Mouse (Mus musculus): ENCODE results near the gene 2310022A10Rik. TPM values are rescaled to one million over a fixed set of nuclear protein-coding genes. Genes with fewer than 3 reads are reported as not detected.

Gene 2310022A10Rik
- polyA plus RNA-seq, 1 experiment from 2014 or later: 30.9 TPM

DNA sequence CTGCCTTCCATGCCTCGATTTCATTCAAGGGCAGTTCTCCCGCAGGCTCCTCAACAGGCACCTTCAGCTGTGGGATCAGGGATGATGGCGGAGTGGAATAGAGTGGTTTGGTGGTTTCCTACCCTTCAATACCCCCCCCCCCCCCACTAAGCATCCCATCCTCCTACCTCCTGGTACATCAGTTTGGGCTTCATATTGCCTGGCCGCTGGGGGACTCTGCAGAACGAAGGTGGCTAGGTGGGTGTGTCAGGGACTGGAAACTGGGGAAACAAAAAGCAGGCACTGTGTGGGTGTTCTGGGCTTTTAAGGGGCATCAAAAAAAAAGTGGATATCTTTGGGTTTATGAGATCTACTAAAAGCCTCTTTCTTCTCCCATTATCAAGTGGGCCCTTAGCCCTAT is 11.1 kb upstream of the 2310022A10Rik start:
- Histone ChIP-seq H3K4me3 (peak overlapping the region; percentile 59), H3K9me3 (no peaks in the 10 kb centered on the region), H3K4me1 (replicated peaks) (peaks cover 15% of the 10 kb centered on the region), H3K9ac (peak overlapping the region; percentile 81), H3K36me3 (peaks cover 40% of the 10 kb centered on the region), H3K4me2 (peak overlapping the region; percentile 83), H3K27me3 (no peaks in the 10 kb centered on the region), H3K27ac (replicated peaks) (0 out of 2 replicates have a peak overlapping the region, but pooled peaks have one; percentile 34)
- ATAC-seq (ENCODE audit: low read depth): peak; percentile 8; the same call in 1 of the 2 replicates
- WGBS: 59% methylated on average over 5 of the region's 5 CpGs

- 0 out of 2 replicates have a peak overlapping the region, but pooled peaks have one; percentile 4 for H3K27ac ChIP-seq (replicated peaks)
- ATAC-seq (ENCODE audit: low read depth): peak; percentile 93
Measured at GRCm38 (mm10) chr7:27542392-27543033, 10.5 kb upstream of the 2310022A10Rik start.

GRCm38 (mm10) chr7:27543065-27543464 is 10.0 kb upstream of the 2310022A10Rik start:
- H3K27me3 ChIP-seq: no peaks in the 10 kb centered on the region
- H3K9ac ChIP-seq: peak overlapping the region; percentile 81
- 0 out of 2 replicates have a peak overlapping the region, but pooled peaks have one; percentile 4 for H3K27ac ChIP-seq (replicated peaks)
- WGBS: 54% methylated on average over 6 of the region's 6 CpGs
- no peak; the same call in 1 of the 2 replicates for ATAC-seq (ENCODE audit: low read depth)
- peak overlapping the region; percentile 59 for H3K4me3 ChIP-seq
- H3K4me2 ChIP-seq: peak overlapping the region; percentile 83
- H3K36me3 ChIP-seq: peaks cover 28% of the 10 kb centered on the region
- no peaks in the 10 kb centered on the region for H3K9me3 ChIP-seq
- peaks cover 15% of the 10 kb centered on the region for H3K4me1 ChIP-seq (replicated peaks)

More at GRCm38 (mm10) chr7:27542392-27543033, 10.5 kb upstream of the 2310022A10Rik start:
- Histone ChIP-seq H3K4me1 (replicated peaks) (peaks cover 15% of the 10 kb centered on the region), H3K9me3 (no peaks in the 10 kb centered on the region), H3K4me2 (peak overlapping the region; percentile 83), H3K27me3 (no peaks in the 10 kb centered on the region), H3K36me3 (peaks cover 34% of the 10 kb centered on the region), H3K9ac (peak overlapping the region; percentile 81), H3K4me3 (peak overlapping the region; percentile 59)
- WGBS: 3% methylated on average over 30 of the region's 30 CpGs

- Histone ChIP-seq H3K27ac (replicated peaks) (no peak overlapping the region), H3K9me3 (no peaks in the 10 kb centered on the region), H3K9ac (no peak overlapping the region), H3K27me3 (no peaks in the 10 kb centered on the region), H3K4me1 (replicated peaks) (peaks cover 15% of the 10 kb centered on the region), H3K4me3 (no peak overlapping the region), H3K36me3 (peaks cover 22% of the 10 kb centered on the region), H3K4me2 (no peak overlapping the region)
- ATAC-seq (ENCODE audit: low read depth): no peak
- 89% methylated on average over 4 of the region's 4 CpGs for WGBS
Measured at GRCm38 (mm10) chr7:27543851-27544250, 9.2 kb upstream of the 2310022A10Rik start.

DNA sequence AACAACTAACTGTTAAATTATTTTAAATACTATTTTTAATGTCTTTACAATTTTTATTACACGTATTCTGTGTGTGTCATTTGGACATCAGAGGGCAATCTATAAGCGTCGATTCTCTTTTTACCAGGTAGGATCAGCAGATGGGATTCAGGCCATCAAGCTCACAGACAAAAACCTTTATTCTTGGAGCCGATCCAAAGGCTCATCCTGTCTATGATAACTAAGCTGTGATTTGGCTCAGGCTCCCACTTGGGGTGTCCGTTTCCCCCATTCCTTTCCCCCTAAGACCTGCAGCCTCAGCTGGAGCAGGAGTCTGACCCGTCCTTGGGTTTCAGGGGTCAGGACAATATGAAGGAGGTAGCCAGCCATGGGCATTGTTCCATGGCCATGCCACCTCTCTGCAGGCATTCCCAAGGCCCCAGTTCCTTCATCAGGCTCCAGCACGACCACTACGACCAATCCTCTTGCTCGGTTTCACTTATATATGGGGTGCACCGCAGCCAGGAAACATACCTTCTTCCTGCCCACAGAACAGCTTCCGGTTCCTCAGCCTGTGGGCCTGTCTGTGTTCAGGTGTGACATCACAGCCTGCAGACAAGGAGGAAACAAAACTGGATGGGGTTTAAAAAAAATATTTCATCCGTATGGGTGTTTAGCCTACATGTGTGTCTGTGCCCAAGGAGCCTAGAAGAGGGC is 8.2 kb upstream of the 2310022A10Rik start:
- ATAC-seq (ENCODE audit: low read depth): no peak
- peaks cover 12% of the 10 kb centered on the region; the same call in 1 of the 2 replicates for H3K36me3 ChIP-seq
- H3K4me3 ChIP-seq: no peak overlapping the region
- H3K27ac ChIP-seq (replicated peaks): no peak overlapping the region
- no peak overlapping the region for H3K4me2 ChIP-seq
- WGBS: 89% methylated on average over 12 of the region's 12 CpGs
- H3K4me1 ChIP-seq (replicated peaks): peaks cover 15% of the 10 kb centered on the region
- no peaks in the 10 kb centered on the region for H3K9me3 ChIP-seq
- H3K9ac ChIP-seq: no peak overlapping the region
- H3K27me3 ChIP-seq: no peaks in the 10 kb centered on the region

DNA sequence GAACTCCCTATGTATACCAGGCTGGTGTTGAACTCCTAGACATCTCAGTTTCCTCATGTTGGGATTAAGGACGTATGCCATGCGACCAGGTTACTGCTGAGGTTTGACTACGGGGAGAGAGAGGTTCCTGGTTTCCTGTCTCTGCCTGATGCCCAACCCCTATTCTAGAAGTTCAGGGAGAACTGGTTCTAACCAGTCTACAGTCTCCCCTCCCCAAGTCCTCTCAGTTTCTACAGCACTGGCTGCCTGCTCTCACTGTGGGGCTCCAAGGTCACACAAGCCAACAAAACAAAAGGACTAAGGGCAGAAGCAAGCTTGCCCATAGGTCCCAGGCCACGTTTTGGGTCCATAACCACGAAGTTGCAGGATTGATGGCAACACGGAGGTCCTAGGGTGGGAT is 3.4 kb upstream of the 2310022A10Rik start:
- Histone ChIP-seq H3K9ac (no peak overlapping the region), H3K27me3 (no peaks in the 10 kb centered on the region), H3K4me1 (replicated peaks) (peaks cover 20% of the 10 kb centered on the region), H3K9me3 (no peaks in the 10 kb centered on the region), H3K27ac (replicated peaks) (no peak overlapping the region), H3K4me2 (no peak overlapping the region), H3K4me3 (no peak overlapping the region), H3K36me3 (no peaks in the 10 kb centered on the region)
- WGBS: 78% methylated on average over 6 of the region's 6 CpGs
- no peak for ATAC-seq (ENCODE audit: low read depth)

GRCm38 (mm10) chr7:27552070-27552469 is 963 bp upstream of the 2310022A10Rik start:
- H3K27me3 ChIP-seq: no peaks in the 10 kb centered on the region
- H3K4me2 ChIP-seq: peak overlapping the region; percentile 75
- peaks cover 14% of the 10 kb centered on the region for H3K36me3 ChIP-seq
- no peak overlapping the region for H3K27ac ChIP-seq (replicated peaks)
- H3K4me3 ChIP-seq: peak overlapping the region; percentile 63
- no peaks in the 10 kb centered on the region for H3K9me3 ChIP-seq
- WGBS: 56% methylated on average over 5 of the region's 5 CpGs
- H3K9ac ChIP-seq: peak overlapping the region; percentile 71; the same call in 1 of the 2 replicates
- H3K4me1 ChIP-seq (replicated peaks): peaks cover 25% of the 10 kb centered on the region
- ATAC-seq (ENCODE audit: low read depth): no peak

- H3K4me2 ChIP-seq: no peak overlapping the region
- 78% methylated on average over 8 of the region's 8 CpGs for WGBS
- H3K9ac ChIP-seq: 0 out of 2 replicates have a peak overlapping the region, but pooled peaks have one; percentile 23
- no peak for ATAC-seq (ENCODE audit: low read depth)
- H3K27ac ChIP-seq (replicated peaks): no peak overlapping the region
- H3K9me3 ChIP-seq: no peaks in the 10 kb centered on the region
- no peaks in the 10 kb centered on the region for H3K4me1 ChIP-seq (replicated peaks)
- peaks cover 79% of the 10 kb centered on the region for H3K36me3 ChIP-seq
- H3K4me3 ChIP-seq: no peak overlapping the region
- no peaks in the 10 kb centered on the region for H3K27me3 ChIP-seq
Measured at GRCm38 (mm10) chr7:27560291-27560887, 7.4 kb downstream of the 2310022A10Rik start.

DNA sequence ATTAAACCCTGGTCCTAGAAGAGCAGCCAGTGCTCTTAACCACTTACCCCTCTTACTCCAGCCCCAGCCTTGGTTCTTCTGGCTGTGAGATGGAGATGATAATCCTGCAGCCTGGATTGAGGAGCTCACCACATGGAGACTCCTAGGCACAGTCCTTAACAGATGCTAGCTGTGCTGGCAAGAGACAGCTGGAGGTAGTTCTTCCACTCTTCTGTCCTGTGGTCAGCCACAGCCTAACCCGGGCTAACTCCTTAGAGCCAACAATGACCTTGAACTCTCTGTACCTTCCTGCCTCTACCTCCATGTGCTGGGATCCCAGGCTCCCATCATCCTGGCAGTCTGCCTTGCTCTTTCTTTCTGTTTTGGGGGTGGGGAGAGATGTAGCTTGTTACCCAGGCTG is 7.9 kb downstream of the 2310022A10Rik start:
- WGBS: 100% methylated on average over 1 of the region's 1 CpGs
- no peak for ATAC-seq (ENCODE audit: low read depth)
- H3K9me3 ChIP-seq: no peaks in the 10 kb centered on the region
- no peak overlapping the region for H3K4me2 ChIP-seq
- no peaks in the 10 kb centered on the region for H3K4me1 ChIP-seq (replicated peaks)
- no peak overlapping the region for H3K27ac ChIP-seq (replicated peaks)
- H3K27me3 ChIP-seq: no peaks in the 10 kb centered on the region
- peaks cover 77% of the 10 kb centered on the region for H3K36me3 ChIP-seq
- no peak overlapping the region for H3K9ac ChIP-seq
- no peak overlapping the region for H3K4me3 ChIP-seq

GRCm38 (mm10) chr7:27569580-27570224 is 16.7 kb downstream of the 2310022A10Rik start:
- H3K27me3 ChIP-seq: no peaks in the 10 kb centered on the region
- no peak overlapping the region for H3K9ac ChIP-seq
- no peak overlapping the region for H3K27ac ChIP-seq (replicated peaks)
- H3K4me2 ChIP-seq: no peak overlapping the region
- peaks cover 83% of the 10 kb centered on the region for H3K36me3 ChIP-seq
- 90% methylated on average over 5 of the region's 5 CpGs for WGBS
- H3K4me3 ChIP-seq: no peak overlapping the region
- no peak for ATAC-seq (ENCODE audit: low read depth)
- no peaks in the 10 kb centered on the region for H3K4me1 ChIP-seq (replicated peaks)
- H3K9me3 ChIP-seq: no peaks in the 10 kb centered on the region

- H3K9me3 ChIP-seq: no peaks in the 10 kb centered on the region
- no peak overlapping the region for H3K27ac ChIP-seq (replicated peaks)
- H3K36me3 ChIP-seq: peaks cover 89% of the 10 kb centered on the region
- ATAC-seq (ENCODE audit: low read depth): no peak
- no peaks in the 10 kb centered on the region for H3K27me3 ChIP-seq
- no peak overlapping the region for H3K4me2 ChIP-seq
- no peak overlapping the region for H3K9ac ChIP-seq
- 96% methylated on average over 4 of the region's 4 CpGs for WGBS
- no peaks in the 10 kb centered on the region for H3K4me1 ChIP-seq (replicated peaks)
- no peak overlapping the region for H3K4me3 ChIP-seq
Measured at GRCm38 (mm10) chr7:27572133-27572532, 19.1 kb downstream of the 2310022A10Rik start.

Data from neural tube, embryonic 13.5 days (tissue).